Mouse (Mus musculus) embryonic facial prominence, embryonic 10.5 days (tissue): ENCODE measurements around the gene Ccdc47. TPM values are rescaled to one million over a fixed set of nuclear protein-coding genes. Genes with fewer than 3 reads are reported as not detected.
"Not testable (repeated sequence)": the region's sequence is repeated elsewhere in the genome, so short reads cannot be mapped to it uniquely, and the experiment has no call there.

ENCODE experiments used
- DNase-seq: peaks from one replicate; pipeline ENCODE4 v3.0.0-alpha.2; 2017; ENCODE audit warnings: low spot score
- H3K27ac ChIP-seq: fragments of 300-500 bp; sonication (generic); replicated peaks from 2 replicates; pipeline ENCODE4 v1.5.1; 2016; ENCODE audit warnings: mild to moderate bottlenecking
- H3K27me3 ChIP-seq: fragments of 300-500 bp; sonication (generic); replicated peaks from 2 replicates; pipeline ENCODE4 v1.6.1; 2016; ENCODE audit warnings: low read depth, mild to moderate bottlenecking; ENCODE audit not compliant: poor library complexity, severe bottlenecking
- H3K36me3 ChIP-seq: fragments of 300-500 bp; sonication (generic); replicated peaks from 2 replicates; pipeline ENCODE4 v1.6.1; 2016; ENCODE audit warnings: mild to moderate bottlenecking, moderate library complexity
- H3K4me1 ChIP-seq: fragments of 300-500 bp; sonication (generic); 2 replicates; pipeline ENCODE4 v1.6.1; 2016
- H3K4me3 ChIP-seq: fragments of 300-500 bp; sonication (generic); 2 replicates; pipeline ENCODE4 v1.5.1; 2016; ENCODE audit warnings: mild to moderate bottlenecking, moderate library complexity
- H3K9me3 ChIP-seq: fragments of 300-500 bp; sonication (generic); 2 replicates; pipeline ENCODE4 v1.6.1; 2016; ENCODE audit warnings: mild to moderate bottlenecking
- WGBS: fragments of 180-500 bp; shearing (Covaris S2); methylation state at CpG from one replicate; pipeline ENCODE4 v1.1.7; 2016; 5-methylcytosine and 5-hydroxymethylcytosine counted together
- polyA plus RNA-seq: library from polyadenylated mRNA; unstranded; fragments of >200 nt; fragmentation: Nextera tagmentation; extraction: Ambion mirVana; gene quantifications from 2 replicates; pipeline ENCODE4 v1.2.1, GENCODE M21; 2016

The Ccdc47 gene
- polyA plus RNA-seq, 1 experiment from 2014 or later, result 71.2 TPM

GRCm38 (mm10) chr11:106220603-106221002 lies 4.5 kb upstream of the Ccdc47 start:
- WGBS, result 96% methylated on average over 3 of the region's 3 CpGs
- Histone ChIP-seq H3K9me3 (no peaks in the 10 kb centered on the region), H3K4me3 (no peak overlapping the region), H3K27me3 (no peaks in the 10 kb centered on the region), H3K4me1 (peaks cover 14% of the 10 kb centered on the region), H3K36me3 (peaks cover 25% of the 10 kb centered on the region), H3K27ac (no peak overlapping the region)
- no peak for DNase-seq

GRCm38 (mm10) chr11:106216730-106217490 lies 766 bp upstream of the Ccdc47 start, which contains the start of gene Ddx42:
Gene Ddx42 (plus strand): TSS chr11:106216926.
- H3K27me3 ChIP-seq, result no peaks in the 10 kb centered on the region
- peaks cover 25% of the 10 kb centered on the region for H3K36me3 ChIP-seq
- no peaks in the 10 kb centered on the region for H3K9me3 ChIP-seq
- DNase-seq, result peak; percentile 94
- H3K27ac ChIP-seq, result peak within 1 kb of the TSS; percentile 94
- peaks cover 23% of the 10 kb centered on the region for H3K4me1 ChIP-seq
- under 1% methylated on average over 70 of the region's 70 CpGs for WGBS
- peak within 1 kb of the TSS; percentile 82 for H3K4me3 ChIP-seq

- no peaks in the 10 kb centered on the region for H3K9me3 ChIP-seq
- no peak for DNase-seq
- 29% methylated on average over 7 of the region's 7 CpGs for WGBS
- H3K36me3 ChIP-seq, result peaks cover 37% of the 10 kb centered on the region
- H3K4me3 ChIP-seq, result peak overlapping the region; percentile 82
- H3K4me1 ChIP-seq, result peaks cover 23% of the 10 kb centered on the region
- H3K27ac ChIP-seq, result peak overlapping the region; percentile 94
- no peaks in the 10 kb centered on the region for H3K27me3 ChIP-seq
Measured at GRCm38 (mm10) chr11:106215450-106215859, 689 bp downstream of the Ccdc47 start.

- DNase-seq, result no peak
- peaks cover 43% of the 10 kb centered on the region for H3K36me3 ChIP-seq
- no peaks in the 10 kb centered on the region for H3K9me3 ChIP-seq
- peaks cover 23% of the 10 kb centered on the region for H3K4me1 ChIP-seq
- no peaks in the 10 kb centered on the region for H3K27me3 ChIP-seq
- no peak overlapping the region for H3K27ac ChIP-seq
- WGBS, result 90% methylated on average over 5 of the region's 5 CpGs
- H3K4me3 ChIP-seq, result peak overlapping the region; percentile 82
Measured at GRCm38 (mm10) chr11:106214856-106215255, 1.3 kb downstream of the Ccdc47 start.

GRCm38 (mm10) chr11:106212771-106213170 lies 3.4 kb downstream of the Ccdc47 start:
- H3K4me3 ChIP-seq, result no peak overlapping the region
- H3K27me3 ChIP-seq, result no peaks in the 10 kb centered on the region
- H3K9me3 ChIP-seq, result no peaks in the 10 kb centered on the region
- H3K4me1 ChIP-seq, result peaks cover 12% of the 10 kb centered on the region
- DNase-seq, result no peak
- H3K36me3 ChIP-seq, result peaks cover 60% of the 10 kb centered on the region
- no peak overlapping the region for H3K27ac ChIP-seq
- 92% methylated on average over 8 of the region's 8 CpGs for WGBS

- Histone ChIP-seq H3K9me3 (no peaks in the 10 kb centered on the region), H3K27ac (no peak within 1 kb of the TSS), H3K27me3 (no peaks in the 10 kb centered on the region), H3K36me3 (peaks cover 93% of the 10 kb centered on the region), H3K4me1 (no peaks in the 10 kb centered on the region), H3K4me3 (no peak within 1 kb of the TSS)
- WGBS, result 90% methylated on average over 5 of the region's 5 CpGs
- no peak for DNase-seq
Measured at GRCm38 (mm10) chr11:106202123-106202465, 14.1 kb downstream of the Ccdc47 start, which contains the start of gene Strada. Gene Strada (minus strand): TSS chr11:106202168.

GRCm38 (mm10) chr11:106201337-106202122 lies 14.6 kb downstream of the Ccdc47 start:
- 93% methylated on average over 19 of the region's 19 CpGs for WGBS

GRCm38 (mm10) chr11:106200756-106201155 lies 15.4 kb downstream of the Ccdc47 start:
- no peak overlapping the region for H3K27ac ChIP-seq
- 85% methylated on average over 6 of the region's 6 CpGs for WGBS
- H3K4me1 ChIP-seq, result no peaks in the 10 kb centered on the region
- no peaks in the 10 kb centered on the region for H3K9me3 ChIP-seq
- DNase-seq, result no peak
- H3K4me3 ChIP-seq, result no peak overlapping the region
- peaks cover 90% of the 10 kb centered on the region for H3K36me3 ChIP-seq
- no peaks in the 10 kb centered on the region for H3K27me3 ChIP-seq

More at GRCm38 (mm10) chr11:106201337-106202122, 14.6 kb downstream of the Ccdc47 start:
- Histone ChIP-seq H3K27ac (no peak overlapping the region), H3K27me3 (no peaks in the 10 kb centered on the region), H3K36me3 (peaks cover 93% of the 10 kb centered on the region), H3K4me3 (no peak overlapping the region), H3K9me3 (no peaks in the 10 kb centered on the region), H3K4me1 (no peaks in the 10 kb centered on the region)
- no peak for DNase-seq

- not testable (repeated sequence) for DNase-seq
- WGBS, result 95% methylated on average over 7 of the region's 7 CpGs
- H3K36me3 ChIP-seq, result peaks cover 83% of the 10 kb centered on the region
Measured at GRCm38 (mm10) chr11:106199997-106200396, 16.1 kb downstream of the Ccdc47 start.

GRCm38 (mm10) chr11:106198277-106198676 lies 17.9 kb downstream of the Ccdc47 start:
- 89% methylated on average over 4 of the region's 4 CpGs for WGBS
- H3K36me3 ChIP-seq, result peaks cover 65% of the 10 kb centered on the region
- no peaks in the 10 kb centered on the region for H3K27me3 ChIP-seq
- H3K9me3 ChIP-seq, result no peaks in the 10 kb centered on the region
- DNase-seq, result no peak
- no peak overlapping the region for H3K4me3 ChIP-seq
- peaks cover 4% of the 10 kb centered on the region for H3K4me1 ChIP-seq
- no peak overlapping the region for H3K27ac ChIP-seq

More at GRCm38 (mm10) chr11:106199997-106200396, 16.1 kb downstream of the Ccdc47 start:
- H3K9me3 ChIP-seq, H3K4me3 ChIP-seq, H3K27me3 ChIP-seq, H3K27ac ChIP-seq, H3K4me1 ChIP-seq: not testable (repeated sequence)

GRCm38 (mm10) chr11:106195341-106195740 lies 20.8 kb downstream of the Ccdc47 start:
- no peaks in the 10 kb centered on the region for H3K9me3 ChIP-seq
- peaks cover 36% of the 10 kb centered on the region for H3K36me3 ChIP-seq
- H3K4me3 ChIP-seq, result no peak overlapping the region
- H3K4me1 ChIP-seq, result peaks cover 12% of the 10 kb centered on the region
- no peak for DNase-seq
- H3K27me3 ChIP-seq, result no peaks in the 10 kb centered on the region
- no peak overlapping the region for H3K27ac ChIP-seq

GRCm38 (mm10) chr11:106194891-106195290 lies 21.3 kb downstream of the Ccdc47 start:
- 91% methylated on average over 7 of the region's 7 CpGs for WGBS
- no peak overlapping the region for H3K27ac ChIP-seq

More at GRCm38 (mm10) chr11:106194891-106195290, 21.3 kb downstream of the Ccdc47 start:
- H3K36me3 ChIP-seq, result peaks cover 31% of the 10 kb centered on the region
- DNase-seq, result no peak
- H3K4me3 ChIP-seq, result no peak overlapping the region
- no peaks in the 10 kb centered on the region for H3K27me3 ChIP-seq
- peaks cover 12% of the 10 kb centered on the region for H3K4me1 ChIP-seq
- H3K9me3 ChIP-seq, result no peaks in the 10 kb centered on the region
